Mouse (Mus musculus) MEL (cell line): ENCODE measurements at regions not wholly inside any gene's neighbourhood (a gene's known extent, or its start where the extent isn't known, plus 50 kb on each side); places are given as distances from the start of the nearest gene placed in this dataset.

ENCODE experiments used
- DNase-seq: peaks from one replicate; pipeline ENCODE4 v3.0.0; 2011; ENCODE audit warnings: low read depth, low spot score
- H3K27ac ChIP-seq: 2 replicates; pipeline ENCODE4 v1.5.1; 2012; ENCODE audit warnings: low read depth, mild to moderate bottlenecking, control low read depth, low read length, moderate library complexity; ENCODE audit not compliant: control insufficient read depth
- H3K27me3 ChIP-seq, 2 experiments: fragments of 150-350 bp in 1 of 2; sonication (generic) in 1 of 2; 2 replicates each; pipeline ENCODE4 v1.6.1; 2012; ENCODE audit warnings: low read length in 2 of 2, mild to moderate bottlenecking in 2 of 2, improper control_type of control experiment in 1 of 2, moderate library complexity in 1 of 2; ENCODE audit not compliant: insufficient read depth in 2 of 2, control insufficient read depth in 1 of 2
- H3K36me3 ChIP-seq, 2 experiments: 2 replicates each; pipeline ENCODE4 v1.6.1; 2012 to 2014; ENCODE audit warnings: low read length in 2 of 2, improper control_type of control experiment in 1 of 2, inconsistent platforms in 1 of 2, mild to moderate bottlenecking in 1 of 2; ENCODE audit not compliant: insufficient read depth in 2 of 2, control insufficient read depth in 1 of 2
- H3K4me1 ChIP-seq, 2 experiments: fragments of 150-350 bp in 1 of 2; sonication (generic) in 1 of 2; 2 replicates each; pipeline ENCODE4 v1.6.1; 2012; ENCODE audit warnings: low read length in 2 of 2, improper control_type of control experiment in 1 of 2, mild to moderate bottlenecking in 1 of 2; ENCODE audit not compliant: insufficient read depth in 2 of 2, control insufficient read depth in 1 of 2
- H3K4me3 ChIP-seq, 2 experiments: fragments of 150-350 bp in 1 of 2; sonication (generic) in 1 of 2; 2 replicates each; pipeline ENCODE4 v1.5.1; 2012; ENCODE audit warnings: low read depth in 2 of 2, low read length in 2 of 2, mild to moderate bottlenecking in 2 of 2, moderate library complexity in 2 of 2, control low read depth in 1 of 2, improper control_type of control experiment in 1 of 2; ENCODE audit not compliant: control insufficient read depth in 1 of 2, insufficient read depth in 1 of 2
- H3K79me2 ChIP-seq: 2 replicates; pipeline ENCODE4 v1.6.1; 2012; ENCODE audit warnings: mild to moderate bottlenecking, low read length, moderate library complexity; ENCODE audit not compliant: control insufficient read depth, poor library complexity, insufficient read depth
- H3K9ac ChIP-seq: 2 replicates; pipeline ENCODE4 v1.6.1; 2012; ENCODE audit warnings: low read depth, mild to moderate bottlenecking, control low read depth, low read length, moderate library complexity; ENCODE audit not compliant: control insufficient read depth, poor library complexity, severe bottlenecking
- H3K9me3 ChIP-seq: fragments of 150-350 bp; sonication (generic); replicated peaks from 2 replicates; pipeline ENCODE4 v1.6.1; 2012; ENCODE audit warnings: mild to moderate bottlenecking, low read length, improper control_type of control experiment, moderate library complexity; ENCODE audit not compliant: insufficient read depth
- BHLHE40 ChIP-seq: IDR thresholded peaks from 2 replicates; pipeline ENCODE4 v1.6.1; 2012; ENCODE audit warnings: low read depth, mild to moderate bottlenecking, inconsistent platforms, low read length, improper control_type of control experiment, borderline replicate concordance
- CHD1 ChIP-seq: IDR thresholded peaks from 2 replicates; pipeline ENCODE4 v1.6.1; 2012; ENCODE audit warnings: low read depth, mild to moderate bottlenecking, inconsistent platforms, low read length, improper control_type of control experiment
- E2F4 ChIP-seq: IDR thresholded peaks from 2 replicates; pipeline ENCODE4 v1.6.1; 2011; ENCODE audit warnings: low read depth, low read length, improper control_type of control experiment, borderline replicate concordance
- KAT2A ChIP-seq: conservative IDR thresholded peaks from 2 replicates; pipeline ENCODE4 v1.6.1; 2012; ENCODE audit warnings: low read depth, low read length, improper control_type of control experiment, inconsistent platforms
- MAX ChIP-seq: IDR thresholded peaks from 2 replicates; pipeline ENCODE4 v1.6.1; 2011; ENCODE audit warnings: low read length, improper control_type of control experiment
- MAZ ChIP-seq: IDR thresholded peaks from 2 replicates; pipeline ENCODE4 v1.6.1; 2012; ENCODE audit warnings: low read depth, mild to moderate bottlenecking, inconsistent platforms, low read length, improper control_type of control experiment
- MXI1 ChIP-seq: IDR thresholded peaks from 2 replicates; pipeline ENCODE4 v1.6.1; 2011; ENCODE audit warnings: mild to moderate bottlenecking, low read depth, low read length, improper control_type of control experiment
- MYB ChIP-seq: IDR thresholded peaks from 2 replicates; pipeline ENCODE4 v1.6.1; 2011; ENCODE audit warnings: mild to moderate bottlenecking, low read depth, low read length, improper control_type of control experiment
- MYC ChIP-seq: IDR thresholded peaks from 2 replicates; pipeline ENCODE4 v1.6.1; 2011; ENCODE audit warnings: low read depth, mild to moderate bottlenecking, low read length, improper control_type of control experiment, moderate library complexity
- NELFE ChIP-seq: IDR thresholded peaks from 2 replicates; pipeline ENCODE4 v1.6.1; 2011; ENCODE audit warnings: low read depth, low read length, improper control_type of control experiment
- NRF1 ChIP-seq: IDR thresholded peaks from 2 replicates; pipeline ENCODE4 v1.6.1; 2014; ENCODE audit warnings: low read depth, mild to moderate bottlenecking, inconsistent platforms, low read length, improper control_type of control experiment, moderate library complexity; ENCODE audit not compliant: poor library complexity, insufficient read depth, severe bottlenecking
- POLR2AphosphoS2 ChIP-seq: IDR thresholded peaks from 2 replicates; pipeline ENCODE4 v1.6.1; 2011; ENCODE audit warnings: low read length, improper control_type of control experiment
- POLR2AphosphoS5 ChIP-seq: IDR thresholded peaks from 2 replicates; pipeline ENCODE4 v1.6.1; 2012; ENCODE audit warnings: low read depth, borderline replicate concordance, mild to moderate bottlenecking, inconsistent platforms, low read length, moderate library complexity, mixed read lengths
- RCOR1 ChIP-seq: IDR thresholded peaks from 2 replicates; pipeline ENCODE4 v1.6.1; 2012; ENCODE audit warnings: low read depth, mild to moderate bottlenecking, inconsistent platforms, low read length, improper control_type of control experiment
- SIN3A ChIP-seq: IDR thresholded peaks from 2 replicates; pipeline ENCODE4 v1.6.1; 2012; ENCODE audit warnings: low read length, improper control_type of control experiment, inconsistent platforms
- SMC3 ChIP-seq: IDR thresholded peaks from 2 replicates; pipeline ENCODE4 v1.6.1; 2011; ENCODE audit warnings: low read depth, low read length, improper control_type of control experiment
- TAL1 ChIP-seq: IDR thresholded peaks from 2 replicates; pipeline ENCODE4 v1.6.1; 2012; ENCODE audit warnings: mild to moderate bottlenecking, inconsistent platforms, low read length, moderate library complexity, mixed read lengths
- TCF12 ChIP-seq: IDR thresholded peaks from 2 replicates; pipeline ENCODE4 v1.6.1; 2014; ENCODE audit warnings: low read depth, mild to moderate bottlenecking, inconsistent platforms, low read length, improper control_type of control experiment, moderate library complexity
- UBTF ChIP-seq: IDR thresholded peaks from 2 replicates; pipeline ENCODE4 v1.6.1; 2012; ENCODE audit warnings: low read depth, mild to moderate bottlenecking, inconsistent platforms, low read length, improper control_type of control experiment, moderate library complexity, borderline replicate concordance; ENCODE audit not compliant: insufficient read depth
- USF1 ChIP-seq: IDR thresholded peaks from 2 replicates; pipeline ENCODE4 v1.6.1; 2014; ENCODE audit warnings: low read depth, mild to moderate bottlenecking, inconsistent platforms, low read length, improper control_type of control experiment, moderate library complexity
- ZKSCAN1 ChIP-seq: IDR thresholded peaks from 2 replicates; pipeline ENCODE4 v1.6.1; 2012; ENCODE audit warnings: low read depth, mild to moderate bottlenecking, inconsistent platforms, low read length, improper control_type of control experiment, moderate library complexity
- ZMIZ1 ChIP-seq: IDR thresholded peaks from 2 replicates; pipeline ENCODE4 v1.6.1; 2012; ENCODE audit warnings: low read depth, mild to moderate bottlenecking, inconsistent platforms, low read length, improper control_type of control experiment, moderate library complexity
- ZNF384 ChIP-seq: IDR thresholded peaks from 2 replicates; pipeline ENCODE4 v1.6.1; 2012; ENCODE audit warnings: low read depth, mild to moderate bottlenecking, inconsistent platforms, low read length, improper control_type of control experiment

- TF ChIP-seq POLR2AphosphoS5 (no peak), KAT2A (no peak), USF1 (no peak), TAL1 (no peak), SIN3A (no peak), CHD1 (no peak), POLR2AphosphoS2 (no peak)
- Histone ChIP-seq H3K9ac (no peak overlapping the region), H3K4me3 (no peak overlapping the region), H3K36me3 (no peaks in the 10 kb centered on the region), H3K9me3 (no peaks in the 10 kb centered on the region), H3K79me2 (no peaks in the 10 kb centered on the region), H3K4me1 (no peaks in the 10 kb centered on the region), H3K27ac (no peak overlapping the region), H3K27me3 (no peaks in the 10 kb centered on the region; a peak in 3 of 4 replicates)
- no peak for DNase-seq
Observed at GRCm38 (mm10) chr17:83930401-83930800, 82.6 kb upstream of the Haao start.

- Histone ChIP-seq H3K9me3 (no peaks in the 10 kb centered on the region), H3K36me3 (no peaks in the 10 kb centered on the region), H3K79me2 (no peaks in the 10 kb centered on the region), H3K4me3 (no peak overlapping the region), H3K27ac (no peak overlapping the region), H3K9ac (no peak overlapping the region)
- TF ChIP-seq ZKSCAN1 = no peak
- TF ChIP-seq BHLHE40 = no peak
- TF ChIP-seq RCOR1 = no peak
- TF ChIP-seq ZNF384 = no peak
- no peak for TF ChIP-seq TCF12
- TF ChIP-seq NRF1 = no peak
- TF ChIP-seq SMC3 = no peak
- no peak for TF ChIP-seq POLR2AphosphoS2
- no peak for TF ChIP-seq ZMIZ1
- no peak for TF ChIP-seq NELFE
- no peak for TF ChIP-seq TAL1
- TF ChIP-seq UBTF = no peak
- TF ChIP-seq E2F4 = no peak
- TF ChIP-seq MYB = no peak
- TF ChIP-seq MXI1 = no peak
- no peak for TF ChIP-seq MYC
- no peak for TF ChIP-seq MAX
- no peak for TF ChIP-seq MAZ
- no peak for TF ChIP-seq KAT2A
- TF ChIP-seq, all 39 proteins: peak for 0
- DNase-seq = no peak
- H3K27me3 ChIP-seq = peaks cover 0 to 2% of the 10 kb centered on the region in 2 experiments; a peak in 2 of 4 replicates
- H3K4me1 ChIP-seq = no peaks in the 10 kb centered on the region
Observed at GRCm38 (mm10) chr17:83927749-83928387, 80.1 kb upstream of the Haao start.
